Mouse (Mus musculus) liver, embryonic 14.5 days (tissue): ENCODE data around the gene Tbcd. TPM values are rescaled to one million over a fixed set of nuclear protein-coding genes. Genes with fewer than 3 reads are reported as not detected.

Experiments
- ATAC-seq: fragments of 200-750 bp; cut with Nextera tagmentation; 2 replicates; pipeline ENCODE4 v1.8.0; 2017; ENCODE audit warnings: moderate number of reproducible peaks, mild to moderate bottlenecking, moderate library complexity; ENCODE audit not compliant: insufficient read depth
- DNase-seq, 3 experiments: peaks; one replicate each; pipeline ENCODE4 v3.0.0-alpha.2; 2012 to 2013; ENCODE audit warnings: low read depth in 3 of 3, low spot score in 3 of 3
- H3K27ac ChIP-seq: fragments of 300-500 bp; sonication (generic); 2 replicates; pipeline ENCODE4 v1.5.1; 2014; ENCODE audit warnings: moderate library complexity, mild to moderate bottlenecking, control low read depth, inconsistent platforms
- H3K27me3 ChIP-seq: fragments of 300-500 bp; sonication (generic); 2 replicates; pipeline ENCODE4 v1.6.1; 2014; ENCODE audit warnings: mild to moderate bottlenecking, low read length, moderate library complexity; ENCODE audit not compliant: control insufficient read depth, insufficient read depth
- H3K36me3 ChIP-seq: fragments of 300-500 bp; sonication (generic); replicated peaks from 2 replicates; pipeline ENCODE4 v1.6.1; 2014; ENCODE audit warnings: low read depth; ENCODE audit not compliant: control insufficient read depth, insufficient read depth
- H3K4me1 ChIP-seq, 2 experiments: fragments of 200-500 bp in 1 of 2; fragments of 300-500 bp in 1 of 2; sonication (generic) in 1 of 2; replicated peaks; 2 replicates each; pipeline ENCODE4 v1.6.1; 2012 to 2014; ENCODE audit warnings: antibody characterized with exemption in 1 of 2, inconsistent platforms in 1 of 2, low read length in 1 of 2; ENCODE audit not compliant: control insufficient read depth in 2 of 2, insufficient read depth in 2 of 2
- H3K4me2 ChIP-seq: fragments of 300-500 bp; sonication (generic); 2 replicates; pipeline ENCODE4 v1.6.1; 2014; ENCODE audit warnings: low read depth, mild to moderate bottlenecking, control low read depth, moderate library complexity
- H3K4me3 ChIP-seq, 2 experiments: fragments of 200-500 bp in 1 of 2; fragments of 300-500 bp in 1 of 2; sonication (generic) in 1 of 2; 2 replicates each; pipeline ENCODE4 v1.5.1; 2012 to 2014; ENCODE audit warnings: low read depth in 2 of 2, low read length in 2 of 2, mild to moderate bottlenecking in 2 of 2, control low read depth in 1 of 2, inconsistent platforms in 1 of 2, moderate library complexity in 1 of 2; ENCODE audit not compliant: insufficient read depth in 1 of 2
- H3K9ac ChIP-seq: fragments of 300-500 bp; sonication (generic); replicated peaks from 2 replicates; pipeline ENCODE4 v1.6.1; 2014; ENCODE audit warnings: mild to moderate bottlenecking, control low read depth, moderate library complexity
- H3K9me3 ChIP-seq: fragments of 300-500 bp; sonication (generic); 2 replicates; pipeline ENCODE4 v1.6.1; 2016; ENCODE audit warnings: low read length, mixed read lengths; ENCODE audit not compliant: control insufficient read depth
- CTCF ChIP-seq: IDR thresholded peaks from 2 replicates; pipeline ENCODE4 v1.5.1; 2016; ENCODE audit warnings: antibody characterized with exemption, low read depth, control low read depth
- EP300 ChIP-seq: IDR thresholded peaks from 2 replicates; pipeline ENCODE4 v1.6.1; 2016; ENCODE audit warnings: antibody characterized with exemption, low read depth
- WGBS: fragments of 180-500 bp; shearing (Covaris S2); extraction: QIAGEN DNeasy Blood & Tissue Kit; methylation state at CpG from one replicate; pipeline ENCODE4 v1.1.7; 2014; ENCODE audit not compliant: insufficient replicate concordance; 5-methylcytosine and 5-hydroxymethylcytosine counted together
- polyA plus RNA-seq, 2 experiments: library from polyadenylated mRNA; depleted of rRNA in 1 of 2; stranded (reverse) in 1 of 2; unstranded in 1 of 2; fragments of >200 nt; fragmentation: Nextera tagmentation in 1 of 2; extraction: Ambion mirVana in 1 of 2; gene quantifications; 2 replicates each; pipeline versions ENCODE4 v1.2.1 to v1.2.3; 2012 to 2014

Tbcd gene
- polyA plus RNA-seq, 2 experiments: 15.6 to 20.4 TPM

GRCm38 (mm10) chr11:121545398-121546034 is 93.8 kb downstream of the Tbcd start:
- no peaks in the 10 kb centered on the region for H3K9me3 ChIP-seq

GRCm38 (mm10) chr11:121547234-121547633 is 95.5 kb downstream of the Tbcd start:
- Histone ChIP-seq H3K9ac (peak overlapping the region; percentile 52), H3K27me3 (no peaks in the 10 kb centered on the region), H3K27ac (peak overlapping the region; percentile 99), H3K9me3 (no peaks in the 10 kb centered on the region), H3K4me3 (no peak overlapping the region), H3K36me3 (peaks cover 8% of the 10 kb centered on the region), H3K4me2 (peak overlapping the region; percentile 64), H3K4me1 (peaks cover 72 to 78% of the 10 kb centered on the region in 2 experiments)
- WGBS: 23% methylated on average over 5 of the region's 5 CpGs
- TF ChIP-seq EP300: no peak
- DNase-seq (peak; percentile 56 to 61 (median 61)), ATAC-seq (peak; percentile 63)

More at GRCm38 (mm10) chr11:121545398-121546034, 93.8 kb downstream of the Tbcd start:
- H3K4me3 ChIP-seq: no peak overlapping the region
- no peaks in the 10 kb centered on the region for H3K27me3 ChIP-seq
- no peak overlapping the region for H3K4me2 ChIP-seq
- H3K36me3 ChIP-seq: peaks cover 15% of the 10 kb centered on the region
- H3K4me1 ChIP-seq: peaks cover 72 to 76% of the 10 kb centered on the region in 2 experiments
- TF ChIP-seq CTCF (no peak), EP300 (no peak)
- H3K27ac ChIP-seq: peak overlapping the region; percentile 99
- peak overlapping the region; percentile 21; the same call in 1 of the 2 replicates for H3K9ac ChIP-seq
- DNase-seq: no peak
- WGBS: 61% methylated on average over 3 of the region's 3 CpGs
- ATAC-seq: no peak

DNA sequence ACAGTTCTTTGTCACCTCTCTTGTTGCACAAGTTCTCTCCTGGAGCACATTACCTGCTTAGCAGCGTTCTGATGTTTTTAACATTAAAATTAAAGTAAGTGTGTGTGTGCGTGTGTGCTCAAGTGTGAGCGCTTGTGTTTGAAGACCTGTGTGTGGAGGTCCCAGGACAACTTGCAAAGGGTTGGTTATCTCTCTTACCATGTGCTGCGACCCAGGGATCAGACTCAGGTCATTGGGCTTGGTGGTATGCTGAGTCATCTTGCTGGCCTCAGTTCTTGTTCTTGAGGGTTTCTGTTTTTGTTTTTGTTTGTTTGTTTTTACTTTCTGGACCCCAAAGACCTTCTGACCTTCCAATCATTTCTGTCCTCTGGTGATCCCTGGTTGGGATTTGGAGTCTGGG is 96.2 kb downstream of the Tbcd start:
- Histone ChIP-seq H3K4me1 (peaks cover 68 to 74% of the 10 kb centered on the region in 2 experiments), H3K36me3 (peaks cover 8% of the 10 kb centered on the region), H3K9me3 (no peaks in the 10 kb centered on the region), H3K27me3 (no peaks in the 10 kb centered on the region), H3K4me2 (peak overlapping the region; percentile 64), H3K27ac (peak overlapping the region; percentile 99), H3K9ac (peak overlapping the region; percentile 72), H3K4me3 (0 out of 4 replicates have a peak overlapping the region, but pooled peaks of 1 of the 2 experiments have one; percentile 20)
- DNase-seq: peak; percentile 85 to 90 (median 87)
- no peak for TF ChIP-seq CTCF
- TF ChIP-seq EP300: peak; percentile 89
- peak; percentile 82 for ATAC-seq
- WGBS: 19% methylated on average over 4 of the region's 4 CpGs

DNA sequence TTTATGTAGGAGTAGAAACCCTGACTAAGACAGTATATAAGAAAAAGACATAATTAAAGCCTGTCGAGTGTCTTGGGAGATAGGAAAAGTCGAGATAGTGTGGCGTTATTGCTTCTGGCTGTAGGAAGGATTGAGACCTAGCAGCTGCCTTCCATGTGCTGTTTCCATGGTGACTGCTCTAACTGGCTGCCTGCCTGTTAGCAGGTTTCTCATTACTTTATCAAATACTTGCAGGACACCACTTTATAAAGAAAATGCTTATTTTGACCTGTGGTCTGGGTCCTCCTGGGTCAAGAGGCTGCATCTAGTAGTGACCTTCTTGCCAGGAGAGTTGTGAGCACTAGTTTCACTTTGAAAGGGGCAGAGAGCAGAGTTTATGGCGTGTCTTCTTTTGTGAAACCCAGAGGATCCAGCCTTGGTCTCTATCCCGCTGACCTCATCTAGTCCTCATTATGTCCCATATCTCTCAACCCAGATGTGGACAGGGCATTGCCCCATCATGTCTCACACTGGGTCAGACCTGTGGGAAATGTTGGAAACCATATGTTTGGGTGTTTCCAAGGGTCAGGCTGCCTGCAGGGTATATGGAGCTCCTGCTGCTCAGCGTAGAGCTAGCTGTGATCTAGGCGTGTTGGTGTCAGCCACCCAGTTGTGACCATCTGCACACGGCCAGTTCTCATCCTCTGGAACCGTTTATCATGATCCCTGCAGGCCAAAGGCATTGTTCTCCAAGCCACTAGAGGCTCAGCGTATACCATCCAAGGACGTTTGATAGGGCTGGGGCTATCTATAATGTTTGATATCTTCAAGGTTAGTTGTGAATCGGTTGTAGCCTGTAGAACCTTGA is 97.5 kb downstream of the Tbcd start:
- no peak overlapping the region for H3K4me3 ChIP-seq

More for the DNA sequence above, 97.5 kb downstream of the Tbcd start:
- Histone ChIP-seq H3K9ac (peak overlapping the region; percentile 28), H3K36me3 (peaks cover 8% of the 10 kb centered on the region), H3K4me1 (peaks cover 55 to 63% of the 10 kb centered on the region in 2 experiments), H3K9me3 (no peaks in the 10 kb centered on the region), H3K4me2 (peak overlapping the region; percentile 55), H3K27ac (peak overlapping the region; percentile 99), H3K27me3 (no peaks in the 10 kb centered on the region)
- 34% methylated on average over 12 of the region's 12 CpGs for WGBS
- DNase-seq (peak; percentile 41 to 61 (median 57)), ATAC-seq (peak; percentile 40)
- no peak for TF ChIP-seq CTCF
- peak; percentile 38 for TF ChIP-seq EP300
